Mouse (Mus musculus): ENCODE measurements around the gene Cenph.
"Not testable (repeated sequence)": the region's sequence is repeated elsewhere in the genome, so short reads cannot be mapped to it uniquely, and the experiment has no call there.

Cenph gene

DNA sequence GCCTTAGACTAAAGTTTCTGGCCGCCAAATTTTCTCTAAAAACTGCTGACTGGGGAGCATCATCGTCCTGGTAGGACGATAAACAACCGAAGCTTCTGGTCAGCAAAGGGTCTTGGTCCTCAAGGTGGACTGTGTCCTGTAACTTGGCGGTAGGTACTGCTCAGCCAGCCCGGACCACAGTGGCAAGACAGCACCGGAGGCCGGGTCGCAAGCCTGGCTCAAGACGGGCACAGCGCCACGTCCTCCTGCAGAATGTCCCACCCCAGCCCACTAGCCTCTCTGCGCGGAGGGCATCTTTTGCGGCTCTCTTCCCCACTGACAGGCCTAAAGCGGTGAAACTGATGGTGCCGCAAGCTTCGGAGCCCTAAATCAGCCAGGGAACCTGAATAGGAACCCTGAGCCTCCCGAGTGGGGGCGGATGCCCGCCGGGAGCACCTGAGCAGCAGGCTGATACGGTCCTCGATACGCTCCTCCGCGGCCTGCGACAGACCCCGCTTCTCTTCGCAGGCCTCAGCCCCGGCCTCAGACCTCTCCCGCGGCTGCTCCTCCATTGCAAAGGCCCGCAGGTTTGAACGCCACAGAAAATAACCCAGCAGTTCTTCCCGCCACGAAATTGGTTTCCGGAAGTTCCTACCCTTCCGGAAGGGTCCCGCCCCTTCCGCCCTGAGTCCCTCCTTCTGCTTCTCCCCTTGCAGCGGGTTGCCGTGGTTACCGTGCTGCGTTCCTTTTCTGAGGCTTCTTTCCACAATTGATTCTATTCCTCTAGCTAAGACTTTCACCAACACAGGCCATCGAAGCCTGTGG lies at the start of gene Cenph:
Cenph (minus strand) TSS at position 648 of the 804 bp plus-strand sequence.
- DNase-seq (ENCODE audit: low read depth) = peak; percentile 91

- DNase-seq (ENCODE audit: low read depth) = no peak
These were observed 49.2 kb upstream of the Cenph start for GRCm38 (mm10) chr13:100824916-100825315.

DNA sequence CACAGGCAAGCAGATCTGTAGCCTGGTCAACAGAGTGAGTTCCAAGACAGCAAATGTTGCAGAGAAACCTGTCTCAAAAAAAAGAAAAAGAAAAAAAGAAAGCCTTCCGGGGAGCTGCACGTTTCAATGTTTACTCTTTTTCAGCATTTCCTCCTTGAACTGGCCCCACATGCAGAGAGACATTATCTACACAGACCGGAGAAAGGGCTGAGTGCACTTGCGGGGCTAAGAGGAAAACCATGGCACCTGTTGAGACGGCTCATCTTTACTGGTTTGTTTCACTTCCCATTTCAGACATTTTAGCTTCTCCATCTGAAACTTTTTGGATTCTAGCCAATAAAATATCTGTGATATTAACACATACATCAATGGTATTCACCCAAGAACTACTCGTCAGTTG lies 48.6 kb upstream of the Cenph start:
- DNase-seq (ENCODE audit: low read depth) = no peak

DNA sequence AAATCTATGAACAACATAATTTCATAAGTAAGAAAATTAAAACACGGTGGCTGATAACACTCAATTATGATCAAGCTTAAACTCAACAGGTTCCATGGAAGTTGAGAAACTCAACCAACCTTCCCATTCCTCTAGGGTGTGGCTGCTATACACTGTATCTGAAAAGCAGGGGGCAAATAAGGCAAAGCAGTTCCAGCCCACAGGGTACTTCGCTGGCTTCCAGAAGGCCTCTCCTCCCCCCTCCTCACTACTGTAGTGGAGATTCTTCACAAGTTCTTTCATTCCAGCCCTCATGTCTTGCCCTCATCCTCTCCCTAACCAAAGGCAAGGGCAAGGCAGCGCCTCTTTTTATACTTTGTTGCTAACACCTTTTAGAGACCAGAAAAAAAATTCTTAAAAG lies 48.2 kb upstream of the Cenph start:
- no peak for DNase-seq (ENCODE audit: low read depth)

DNA sequence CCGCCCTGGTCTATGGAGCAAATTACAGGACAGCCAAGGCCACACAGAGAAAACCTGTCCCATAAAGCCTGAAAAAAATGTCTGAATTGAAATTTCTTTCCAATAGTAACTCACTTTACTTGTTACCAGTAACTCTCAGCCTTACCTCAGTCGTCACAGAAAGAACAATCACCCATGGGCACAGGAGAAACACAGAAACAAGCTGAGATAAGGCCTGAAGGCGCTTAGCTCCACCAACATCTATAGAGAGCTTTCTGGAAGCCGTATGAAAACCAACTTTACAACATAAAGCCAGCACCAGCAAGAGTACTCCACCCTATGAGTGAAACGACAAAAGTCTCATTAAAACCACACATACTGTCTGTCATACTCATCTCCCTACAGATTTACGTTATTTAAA lies 38.8 kb upstream of the Cenph start:
- DNase-seq (ENCODE audit: low read depth) = no peak

GRCm38 (mm10) chr13:100805776-100806175 lies 30.1 kb upstream of the Cenph start:
- DNase-seq (ENCODE audit: low read depth) = no peak

GRCm38 (mm10) chr13:100797171-100797570 lies 21.5 kb upstream of the Cenph start:
- no peak for DNase-seq (ENCODE audit: low read depth)

- DNase-seq (ENCODE audit: low read depth) = no peak
These were observed 13.4 kb upstream of the Cenph start for GRCm38 (mm10) chr13:100789083-100789482.

DNA sequence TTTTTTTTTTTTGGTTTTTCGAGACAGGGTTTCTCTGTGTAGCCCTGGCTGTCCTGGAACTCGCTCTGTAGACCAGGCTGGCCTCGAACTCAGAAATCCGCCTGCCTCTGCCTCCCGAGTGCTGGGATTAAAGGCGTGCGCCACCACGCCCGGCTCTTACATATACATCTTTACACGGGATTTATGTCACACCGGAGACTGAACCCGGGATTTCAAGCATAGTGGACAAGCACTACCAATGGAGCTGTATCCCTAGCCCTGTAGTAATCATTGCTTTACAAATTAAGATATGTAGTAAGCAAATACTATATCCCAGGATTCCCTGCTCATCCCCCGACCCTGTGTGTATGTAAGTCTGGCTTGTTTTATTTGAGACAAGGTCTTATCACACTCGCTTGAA lies 12.4 kb upstream of the Cenph start:
- not testable (repeated sequence) for DNase-seq (ENCODE audit: low read depth)

DNA sequence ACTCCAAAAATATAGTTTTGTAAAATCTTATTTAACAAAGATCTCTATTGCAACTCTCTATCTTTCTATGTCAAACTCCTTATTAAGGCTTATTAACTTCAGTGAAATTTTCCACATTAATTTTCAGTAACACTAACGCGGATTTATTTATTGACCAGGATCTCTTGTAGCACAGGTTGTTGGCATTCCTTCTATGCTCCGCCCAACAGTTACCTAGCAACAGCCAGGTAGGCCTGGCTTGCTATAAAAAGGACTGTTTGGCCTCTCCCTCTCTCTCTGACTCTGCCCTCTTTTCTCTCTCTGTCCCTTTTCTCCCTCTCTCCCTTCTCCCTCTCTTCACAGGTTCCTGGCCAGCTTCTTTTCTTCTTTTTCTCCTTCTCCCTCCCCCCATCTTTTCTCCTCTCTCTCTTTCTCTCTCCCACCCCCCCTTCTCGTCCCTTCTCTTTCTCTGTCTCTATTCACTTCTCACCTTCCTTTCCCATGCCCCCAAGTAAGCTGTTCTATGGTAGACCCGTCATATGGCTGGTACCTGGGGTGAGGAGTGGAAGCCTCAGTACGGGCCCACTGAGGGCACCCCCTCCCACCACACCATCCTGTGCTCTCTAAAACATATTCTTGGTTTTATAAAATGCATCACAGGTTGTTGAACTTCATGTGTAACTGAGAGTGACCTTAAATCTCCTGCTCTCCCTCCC lies 11.8 kb upstream of the Cenph start:
- DNase-seq (ENCODE audit: low read depth) = no peak

DNA sequence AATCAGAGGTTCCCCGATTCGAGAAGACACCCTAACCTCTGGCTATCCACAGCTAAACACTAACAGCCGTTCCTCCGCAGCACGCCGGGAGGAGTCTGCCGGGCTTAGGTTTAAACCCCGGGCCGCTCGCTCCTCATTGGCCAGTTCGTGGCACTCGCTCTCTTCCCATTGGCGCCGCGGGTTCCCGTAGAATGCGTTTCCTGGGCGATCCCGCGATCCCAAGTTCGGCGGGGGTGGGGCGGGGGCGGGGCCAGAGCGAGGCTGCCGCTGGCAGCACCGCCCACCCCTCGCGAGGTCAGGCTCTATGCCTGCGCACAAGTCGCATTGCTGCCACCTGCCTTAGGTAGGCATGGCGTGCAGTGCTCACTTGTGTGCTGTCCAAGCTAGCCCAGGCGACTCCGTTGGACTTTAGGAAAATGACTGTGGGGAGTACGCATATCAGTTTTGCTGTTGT lies 10.7 kb upstream of the Cenph start, which contains the start of gene Ccnb1:
Ccnb1 (minus strand) TSS at position 157 of the 454 bp plus-strand sequence.
- peak; percentile 97 for DNase-seq (ENCODE audit: low read depth)

GRCm38 (mm10) chr13:100785806-100786413 lies 10.2 kb upstream of the Cenph start:
- peak; percentile 56 for DNase-seq (ENCODE audit: low read depth)

DNA sequence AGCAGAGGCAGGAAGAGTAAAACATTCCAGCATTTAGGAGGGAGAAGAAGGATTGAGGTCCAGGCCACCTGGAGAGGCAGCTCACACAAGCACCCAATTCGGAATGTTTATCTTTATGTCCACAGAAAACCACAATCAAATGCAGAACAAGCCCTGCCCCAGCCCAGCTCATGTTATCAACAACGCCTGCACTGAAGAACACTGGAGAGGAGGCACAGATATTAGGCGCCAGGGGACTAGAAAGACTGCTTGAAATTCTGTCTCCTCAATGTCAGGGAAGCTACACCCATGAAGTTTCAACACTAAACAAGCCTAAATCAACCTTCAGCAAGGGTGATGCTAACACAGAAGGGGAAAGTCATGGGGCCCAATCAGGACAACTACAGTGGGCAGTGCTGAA lies 1.8 kb upstream of the Cenph start:
- DNase-seq (ENCODE audit: low read depth) = peak; percentile 14

DNA sequence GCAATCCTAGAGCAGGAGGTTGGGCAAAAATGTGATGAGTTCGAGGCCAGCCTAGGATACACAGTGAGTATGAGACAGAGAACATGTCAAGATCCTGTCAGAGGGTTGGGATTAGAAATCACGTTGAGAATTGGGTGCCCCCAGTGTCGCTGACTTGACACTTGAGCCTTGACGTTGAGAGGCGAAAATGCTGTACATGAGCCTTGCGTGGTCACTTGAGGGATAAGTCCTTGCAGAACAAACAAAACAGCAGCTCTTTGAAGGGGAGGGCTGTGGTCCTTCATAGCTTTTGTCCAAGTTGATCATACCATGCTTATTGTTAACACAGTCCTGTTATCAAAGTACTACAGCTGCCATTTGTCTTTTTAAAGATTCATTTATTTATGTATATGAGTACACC lies 1.0 kb upstream of the Cenph start:
- peak; percentile 19 for DNase-seq (ENCODE audit: low read depth)

- no peak for DNase-seq (ENCODE audit: low read depth)
These were observed 339 bp upstream of the Cenph start for GRCm38 (mm10) chr13:100776056-100776419.

GRCm38 (mm10) chr13:100774704-100775103 lies 995 bp downstream of the Cenph start:
- peak; percentile 47 for DNase-seq (ENCODE audit: low read depth)

GRCm38 (mm10) chr13:100755329-100755728 lies 20.4 kb downstream of the Cenph start:
- DNase-seq (ENCODE audit: low read depth) = peak; percentile 35

DNA sequence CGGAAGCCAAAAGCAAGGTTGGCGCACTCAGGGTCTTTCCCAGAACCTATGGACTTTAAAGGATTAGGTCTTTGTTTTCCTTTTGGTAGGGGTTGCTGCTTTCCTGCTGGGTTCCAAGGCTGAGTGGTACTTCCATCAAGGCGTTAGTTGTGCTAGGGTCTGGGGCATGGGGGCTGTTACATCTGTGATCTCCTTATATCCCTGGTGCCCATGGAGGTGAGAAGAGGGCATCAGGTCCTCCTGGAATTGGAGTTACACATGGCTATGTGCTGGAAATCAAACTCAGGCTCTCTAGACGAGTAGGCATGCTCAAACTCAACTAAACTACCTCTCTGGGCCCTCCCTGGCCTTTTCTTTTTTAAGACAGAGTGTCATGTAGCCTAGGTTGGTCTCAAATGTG lies 21.5 kb downstream of the Cenph start:
- DNase-seq (ENCODE audit: low read depth) = no peak

DNA sequence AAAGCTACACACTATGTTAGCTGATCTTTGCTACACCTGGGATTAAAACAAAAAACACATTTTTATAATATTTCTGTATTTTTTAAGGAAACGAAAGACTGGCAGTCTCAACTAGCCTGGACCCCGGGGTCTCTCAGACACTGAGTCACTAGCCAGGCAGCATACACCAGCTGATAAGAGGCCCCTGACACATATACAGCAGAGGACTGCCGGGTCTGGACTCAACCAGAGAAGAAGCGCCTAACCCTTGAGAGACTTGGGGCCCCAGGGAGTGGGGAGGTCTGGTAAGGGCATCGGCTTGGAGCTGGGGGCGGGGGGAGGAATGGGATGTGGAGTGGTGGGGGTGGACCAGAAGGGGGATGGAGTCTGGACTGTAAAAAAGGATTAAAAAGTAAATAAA lies 22.7 kb downstream of the Cenph start:
- no peak for DNase-seq (ENCODE audit: low read depth)

DNA sequence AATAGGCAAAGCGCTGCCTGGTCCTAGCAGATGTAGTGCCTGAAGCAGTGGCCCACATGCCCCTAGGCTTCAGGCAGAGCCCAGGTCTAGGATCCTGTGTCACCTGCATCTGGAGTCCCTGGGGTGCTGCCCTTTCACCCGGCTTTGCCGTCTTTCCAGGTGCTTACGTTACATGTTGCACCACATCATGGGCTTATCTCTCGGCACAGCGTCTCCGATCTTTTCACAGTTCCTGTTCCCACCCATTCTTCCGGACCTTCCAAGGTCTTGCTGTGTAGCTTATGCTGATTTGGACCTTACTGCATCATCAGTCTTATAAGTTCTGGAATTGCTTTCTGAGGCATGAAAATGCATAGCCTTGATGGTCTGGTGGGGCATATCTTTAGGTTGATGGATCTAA lies 23.2 kb downstream of the Cenph start:
- no peak for DNase-seq (ENCODE audit: low read depth)

DNA sequence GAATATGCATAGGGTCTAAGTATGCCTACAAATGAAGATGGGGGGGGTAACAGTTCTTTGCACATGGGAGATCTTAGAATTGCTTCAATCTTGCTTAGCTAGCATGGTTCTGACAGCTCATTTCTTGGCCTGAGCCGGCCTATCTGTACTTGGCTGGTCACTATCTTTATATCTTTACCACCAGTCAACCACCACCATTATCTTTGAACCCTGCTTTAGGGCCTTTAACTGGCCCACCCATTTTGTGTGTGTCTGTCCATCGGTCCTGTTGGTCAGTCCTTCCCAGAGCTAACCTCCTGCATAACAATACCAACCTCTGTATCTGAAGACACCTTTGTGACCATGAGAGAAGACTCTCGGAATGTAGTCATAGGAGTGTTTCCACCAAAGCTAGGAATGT lies 24.3 kb downstream of the Cenph start:
- peak; percentile 38 for DNase-seq (ENCODE audit: low read depth)

- peak; percentile 75 for DNase-seq (ENCODE audit: low read depth)
These were observed 24.9 kb downstream of the Cenph start for GRCm38 (mm10) chr13:100750799-100751198.

- no peak for DNase-seq (ENCODE audit: low read depth)
These were observed 27.1 kb downstream of the Cenph start for GRCm38 (mm10) chr13:100748638-100749037.
